Comparison of ENCODE assay signal across 14 mouse cellular contexts in genomic region chr3:143912433-143912832, GRCm38 (mm10).
DNase-seq lines count a peak whose midpoint lies in the region; ATAC-seq lines count a peak whose summit lies in the region.
"Had no signal": no experiment of that assay in that cellular context is flagged by ENCODE, and none has a peak within 500 bp of the region (broad histone marks: within the 10 kb centered on the region; RNA-seq: fewer than 3 reads in every experiment).

No protein-coding gene starts in this region.

- H3K27ac ChIP-seq in liver, embryonic 12.5 days: no peak overlapping the region

- no peak overlapping the region for H3K4me2 ChIP-seq in liver, embryonic 12.5 days

- no peaks in the 10 kb centered on the region for H3K4me1 ChIP-seq in liver, embryonic 12.5 days

- ATAC-seq in neutrophil, adult 5-6 weeks (ENCODE audit: extremely low read depth, insufficient number of reproducible peaks, low FRiP score, poor library complexity, severe bottlenecking): peak; percentile 65; the same call in 1 of the 2 replicates
- no peak for ATAC-seq in liver, embryonic 12.5 days
- ATAC-seq: inflammation-experienced regulatory T-cells, adult 6 months had no signal

- no peak overlapping the region for H3K9ac ChIP-seq in liver, embryonic 12.5 days

- DNase-seq in frontal cortex, postnatal 36 days (ENCODE audit: low spot score in 2 of 2): peak; percentile 18 to 19
- DNase-seq in frontal cortex, postnatal 14 days (ENCODE audit: low spot score in 2 of 2): no peak
- peak; percentile 57 for DNase-seq in NIH3T3 (ENCODE audit: low read depth)
- DNase-seq in gonadal fat pad, adult 2 months (ENCODE audit: low read depth): peak; percentile 38
- DNase-seq in cerebellum, adult 8-10 months: no peak
- DNase-seq: cerebellum, adult 9-10 months; gastrocnemius, postnatal 14 days; kidney, postnatal 36 days; midbrain, embryonic 14.5 days; spleen, adult 18-20 months; thymus, adult 2 months had no signal

- H3K27me3 ChIP-seq in liver, embryonic 12.5 days (replicated peaks): no peaks in the 10 kb centered on the region

- no peaks in the 10 kb centered on the region for H3K36me3 ChIP-seq in liver, embryonic 12.5 days

- WGBS in liver, embryonic 12.5 days (ENCODE audit: insufficient replicate concordance): 67% methylated on average over 6 of the region's 6 CpGs

- H3K9me3 ChIP-seq in liver, embryonic 12.5 days (replicated peaks): no peaks in the 10 kb centered on the region

- no peak overlapping the region for H3K4me3 ChIP-seq in liver, embryonic 12.5 days

Comparison
In these comparisons a context has a peak if more than half of its experiments do, and no peak if none do; other contexts are left out.
1. DNase-seq: peak in frontal cortex, postnatal 36 days (2 of 2), NIH3T3 (single experiment) and gonadal fat pad, adult 2 months (single experiment); none in frontal cortex, postnatal 14 days (0 of 2) and cerebellum, adult 8-10 months (single experiment).